Mouse (Mus musculus) cerebellum, adult 2 months (tissue): ENCODE results near the gene Tnxb. TPM values are rescaled to one million over a fixed set of nuclear protein-coding genes. Genes with fewer than 3 reads are reported as not detected.

Experiments
- DNase-seq, 2 experiments: peaks; one replicate each; pipeline ENCODE4 v3.0.0; 2021
- H3K27ac ChIP-seq: fragments of 200-500 bp; 2 replicates; pipeline ENCODE4 v1.5.1; 2012; ENCODE audit warnings: low read length, control low read depth, inconsistent platforms; ENCODE audit not compliant: insufficient read depth
- H3K27me3 ChIP-seq: fragments of 200-500 bp; 2 replicates; pipeline ENCODE4 v1.6.1; 2012; ENCODE audit warnings: inconsistent platforms, mild to moderate bottlenecking, low read length, moderate library complexity; ENCODE audit not compliant: control insufficient read depth, insufficient read depth
- H3K4me1 ChIP-seq: fragments of 200-500 bp; 2 replicates; pipeline ENCODE4 v1.6.1; 2011; ENCODE audit warnings: low read length; ENCODE audit not compliant: control insufficient read depth, insufficient read depth
- H3K4me3 ChIP-seq: fragments of 200-500 bp; replicated peaks from 2 replicates; pipeline ENCODE3; 2011; ENCODE audit warnings: mild to moderate bottlenecking, low read depth, low read length, control low read depth; ENCODE audit not compliant: insufficient read depth
- CTCF ChIP-seq: fragments of 200-500 bp; IDR thresholded peaks from 2 replicates; pipeline ENCODE4 v1.5.1; 2011; ENCODE audit warnings: low read depth, mild to moderate bottlenecking, control low read depth, low read length, moderate library complexity, borderline replicate concordance; ENCODE audit not compliant: insufficient read depth
- POLR2A ChIP-seq: fragments of 200-500 bp; IDR thresholded peaks from 2 replicates; pipeline ENCODE4 v1.6.1; 2011; ENCODE audit warnings: low read length, control low read depth, borderline replicate concordance; ENCODE audit not compliant: insufficient read depth
- WGBS: fragments of 180-500 bp; shearing (Covaris S2); methylation state at CpG from one replicate; pipeline ENCODE4 v1.1.7; 2018; 5-methylcytosine and 5-hydroxymethylcytosine counted together
- polyA plus RNA-seq: library from polyadenylated mRNA; depleted of rRNA; stranded (reverse); fragments of >200 nt; gene quantifications from 2 replicates; pipeline ENCODE4 v1.2.3, GENCODE M21; 2012

Tnxb gene
- polyA plus RNA-seq, 1 experiment, result 1.6 TPM

- Histone ChIP-seq H3K4me1 (peaks cover 37% of the 10 kb centered on the region), H3K27me3 (no peaks in the 10 kb centered on the region), H3K27ac (no peak overlapping the region), H3K4me3 (no peak overlapping the region)
- TF ChIP-seq CTCF, result no peak
- TF ChIP-seq POLR2A, result peak; percentile 21; the same call in 1 of the 2 replicates
- 60% methylated on average over 2 of the region's 2 CpGs for WGBS
- no peak for DNase-seq
These were observed 34.7 kb upstream of the Tnxb start for GRCm38 (mm10) chr17:34635671-34636070.

GRCm38 (mm10) chr17:34637459-34637858 is 32.9 kb upstream of the Tnxb start:
- H3K4me1 ChIP-seq, result peaks cover 50% of the 10 kb centered on the region
- H3K27ac ChIP-seq, result 0 out of 2 replicates have a peak overlapping the region, but pooled peaks have one; percentile 27
- TF ChIP-seq POLR2A (no peak), CTCF (no peak)
- no peak overlapping the region for H3K4me3 ChIP-seq
- WGBS, result 44% methylated on average over 3 of the region's 3 CpGs
- peak in 1 of 2 experiments; percentile 36 for DNase-seq
- H3K27me3 ChIP-seq, result no peaks in the 10 kb centered on the region

- no peaks in the 10 kb centered on the region for H3K27me3 ChIP-seq
- no peak for TF ChIP-seq CTCF
- TF ChIP-seq POLR2A, result no peak
- 51% methylated on average over 7 of the region's 7 CpGs for WGBS
- no peak overlapping the region for H3K4me3 ChIP-seq
- peaks cover 54% of the 10 kb centered on the region for H3K4me1 ChIP-seq
- DNase-seq, result peak; percentile 44 to 52
- H3K27ac ChIP-seq, result peak overlapping the region; percentile 98
These were observed 30.7 kb upstream of the Tnxb start for GRCm38 (mm10) chr17:34639461-34640255.

- peak; percentile 88 to 97 for DNase-seq
- Histone ChIP-seq H3K27me3 (no peaks in the 10 kb centered on the region), H3K4me1 (peaks cover 49% of the 10 kb centered on the region), H3K4me3 (peak overlapping the region; percentile 25), H3K27ac (peak overlapping the region; percentile 98)
- TF ChIP-seq CTCF (peak; percentile 49; the same call in 1 of the 2 replicates), POLR2A (peak; percentile 57; the same call in 1 of the 2 replicates)
- 2% methylated on average over 11 of the region's 11 CpGs for WGBS
These were observed 29.3 kb upstream of the Tnxb start for GRCm38 (mm10) chr17:34640778-34641601.

GRCm38 (mm10) chr17:34641945-34642344 is 28.4 kb upstream of the Tnxb start:
- DNase-seq, result peak; percentile 16 to 28
- Histone ChIP-seq H3K4me3 (no peak overlapping the region), H3K27ac (peak overlapping the region; percentile 76), H3K27me3 (no peaks in the 10 kb centered on the region), H3K4me1 (peaks cover 49% of the 10 kb centered on the region)
- TF ChIP-seq CTCF (no peak), POLR2A (no peak)
- WGBS, result 69% methylated on average over 3 of the region's 3 CpGs

GRCm38 (mm10) chr17:34643379-34643778 is 27.0 kb upstream of the Tnxb start:
- 75% methylated on average over 4 of the region's 4 CpGs for WGBS
- Histone ChIP-seq H3K27ac (peak overlapping the region; percentile 17; the same call in 1 of the 2 replicates), H3K4me1 (peaks cover 43% of the 10 kb centered on the region), H3K27me3 (no peaks in the 10 kb centered on the region), H3K4me3 (no peak overlapping the region)
- no peak for TF ChIP-seq CTCF
- TF ChIP-seq POLR2A, result no peak
- DNase-seq, result peak in 1 of 2 experiments; percentile 23

GRCm38 (mm10) chr17:34643944-34644343 is 26.4 kb upstream of the Tnxb start:
- Histone ChIP-seq H3K27ac (peak overlapping the region; percentile 75; the same call in 1 of the 2 replicates), H3K27me3 (no peaks in the 10 kb centered on the region), H3K4me3 (peak overlapping the region; percentile 38), H3K4me1 (peaks cover 43% of the 10 kb centered on the region)
- WGBS, result 18% methylated on average over 10 of the region's 10 CpGs
- TF ChIP-seq POLR2A, result peak; percentile 35; the same call in 1 of the 2 replicates
- no peak for TF ChIP-seq CTCF
- peak; percentile 81 to 90 for DNase-seq
